Mouse (Mus musculus): ENCODE measurements around the gene Gm6121.
"Not testable (repeated sequence)": the region's sequence is repeated elsewhere in the genome, so short reads cannot be mapped to it uniquely, and the experiment has no call there.

Gm6121 gene

GRCm38 (mm10) chrX:26935597-26935996 is at the start of gene Gm6121:
Gene Gm6121, minus strand, starts transcription at chrX:26935697.
- DNase-seq (ENCODE audit: low read depth, low spot score), result not testable (repeated sequence)

Measured in c-Kit-negative CD71-positive TER-119-positive erythroid progenitor cells, embryonic 14.5 days (primary cell).